Mouse (Mus musculus) kidney, adult 2 months (tissue): ENCODE results near the gene Gsn.

Experiments used
- CTCF ChIP-seq: fragments of 200-500 bp; conservative IDR thresholded peaks from 2 replicates; pipeline ENCODE4 v1.5.1; 2011; ENCODE audit warnings: low read depth, mild to moderate bottlenecking, control low read depth, low read length, moderate library complexity, mixed read lengths; ENCODE audit not compliant: insufficient read depth, insufficient read length
- POLR2A ChIP-seq: fragments of 200-500 bp; IDR thresholded peaks from one replicate; pipeline ENCODE4 v1.6.1; 2011; ENCODE audit warnings: low read depth, low read length, control low read depth

DNA sequence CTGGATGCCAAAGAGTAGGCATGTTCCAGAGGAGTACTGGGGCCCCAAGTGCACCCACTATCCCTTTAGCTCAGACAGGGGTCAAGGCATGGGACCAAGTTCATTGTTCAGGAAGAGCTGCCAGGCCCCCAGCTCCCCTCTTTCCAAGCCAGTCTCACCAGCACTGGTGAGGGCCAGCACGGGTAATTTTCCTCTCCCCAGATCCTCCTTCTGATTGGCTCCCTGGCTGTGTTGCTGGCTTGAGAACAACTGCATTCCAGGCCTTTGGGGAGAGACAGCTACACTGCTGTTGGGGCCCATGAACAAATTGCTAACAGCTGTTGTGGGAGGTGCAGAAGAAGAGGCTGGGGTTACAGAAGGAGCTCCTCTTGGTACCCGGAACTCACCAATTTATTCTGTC is 17.4 kb downstream of the Gsn start:
- no peak for TF ChIP-seq POLR2A
- no peak for TF ChIP-seq CTCF
